Mouse (Mus musculus) limb, embryonic 12.5 days (tissue): Measurements from ENCODE around the gene Ccr10. TPM values are rescaled to one million over a fixed set of nuclear protein-coding genes. Genes with fewer than 3 reads are reported as not detected.
"Not testable (repeated sequence)": the region's sequence is repeated elsewhere in the genome, so short reads cannot be mapped to it uniquely, and the experiment has no call there.

ENCODE experiments used
- ATAC-seq: fragments of 200-750 bp; cut with Nextera tagmentation; 2 replicates; pipeline ENCODE4 v1.8.0; 2017; ENCODE audit warnings: low read depth, moderate TSS enrichment; ENCODE audit not compliant: insufficient number of reproducible peaks, insufficient read depth, low FRiP score, low TSS enrichment
- H3K27ac ChIP-seq: fragments of 300-500 bp; sonication (generic); 2 replicates; pipeline ENCODE4 v1.5.1; 2016; ENCODE audit warnings: mild to moderate bottlenecking, moderate library complexity
- H3K27me3 ChIP-seq: fragments of 300-500 bp; sonication (generic); 2 replicates; pipeline ENCODE4 v1.6.1; 2016; ENCODE audit warnings: mild to moderate bottlenecking, moderate library complexity
- H3K36me3 ChIP-seq: fragments of 300-500 bp; sonication (generic); 2 replicates; pipeline ENCODE4 v1.6.1; 2016; ENCODE audit warnings: mild to moderate bottlenecking, moderate library complexity
- H3K4me1 ChIP-seq: fragments of 300-500 bp; sonication (generic); replicated peaks from 2 replicates; pipeline ENCODE4 v1.6.1; 2016
- H3K4me2 ChIP-seq: fragments of 300-500 bp; sonication (generic); 2 replicates; pipeline ENCODE4 v1.6.1; 2016; ENCODE audit warnings: mild to moderate bottlenecking, moderate library complexity
- H3K4me3 ChIP-seq: fragments of 300-500 bp; sonication (generic); replicated peaks from 2 replicates; pipeline ENCODE4 v1.5.1; 2016; ENCODE audit warnings: mild to moderate bottlenecking
- H3K9ac ChIP-seq: fragments of 300-500 bp; sonication (generic); replicated peaks from 2 replicates; pipeline ENCODE4 v1.6.1; 2016; ENCODE audit warnings: mild to moderate bottlenecking, moderate library complexity
- H3K9me3 ChIP-seq: fragments of 300-500 bp; sonication (generic); 2 replicates; pipeline ENCODE4 v1.6.1; 2016; ENCODE audit warnings: mild to moderate bottlenecking, moderate library complexity
- WGBS: fragments of 180-500 bp; shearing (Covaris S2); methylation state at CpG from one replicate; pipeline ENCODE4 v1.1.7; 2016; 5-methylcytosine and 5-hydroxymethylcytosine counted together
- polyA plus RNA-seq: library from polyadenylated mRNA; unstranded; fragments of >200 nt; fragmentation: Nextera tagmentation; extraction: Ambion mirVana; gene quantifications from 2 replicates; pipeline ENCODE4 v1.2.1, GENCODE M21; 2016

The Ccr10 gene
- polyA plus RNA-seq, 1 experiment from 2014 or later, result not detected

- H3K36me3 ChIP-seq, result peaks cover 20% of the 10 kb centered on the region; the same call in 1 of the 2 replicates
- peaks cover 70% of the 10 kb centered on the region for H3K27me3 ChIP-seq
- no peak overlapping the region for H3K27ac ChIP-seq
- no peaks in the 10 kb centered on the region for H3K9me3 ChIP-seq
- 51% methylated on average over 5 of the region's 5 CpGs for WGBS
- H3K4me3 ChIP-seq, result no peak overlapping the region
- H3K9ac ChIP-seq, result no peak overlapping the region
- ATAC-seq, result no peak
- H3K4me1 ChIP-seq, result peaks cover 18% of the 10 kb centered on the region
- H3K4me2 ChIP-seq, result no peak overlapping the region
Measured at GRCm38 (mm10) chr11:101162772-101163171, 12.5 kb downstream of the Ccr10 start.

GRCm38 (mm10) chr11:101162301-101162700 lies 12.9 kb downstream of the Ccr10 start:
- H3K27me3 ChIP-seq, result peaks cover 66% of the 10 kb centered on the region
- WGBS, result 51% methylated on average over 5 of the region's 5 CpGs
- no peak overlapping the region for H3K4me3 ChIP-seq
- no peak overlapping the region for H3K9ac ChIP-seq
- H3K4me2 ChIP-seq, result no peak overlapping the region
- H3K36me3 ChIP-seq, result peaks cover 15% of the 10 kb centered on the region; the same call in 1 of the 2 replicates
- no peak for ATAC-seq
- H3K4me1 ChIP-seq, result peaks cover 18% of the 10 kb centered on the region
- H3K27ac ChIP-seq, result no peak overlapping the region
- no peaks in the 10 kb centered on the region for H3K9me3 ChIP-seq

- Histone ChIP-seq H3K36me3 (peaks cover 14% of the 10 kb centered on the region; the same call in 1 of the 2 replicates), H3K9me3 (no peaks in the 10 kb centered on the region), H3K4me1 (peaks cover 18% of the 10 kb centered on the region), H3K27me3 (peaks cover 61% of the 10 kb centered on the region), H3K4me3 (no peak overlapping the region), H3K4me2 (no peak overlapping the region), H3K27ac (no peak overlapping the region), H3K9ac (no peak overlapping the region)
- WGBS, result 86% methylated on average over 15 of the region's 15 CpGs
- no peak for ATAC-seq
Measured at GRCm38 (mm10) chr11:101161551-101161950, 13.7 kb downstream of the Ccr10 start.

GRCm38 (mm10) chr11:101160981-101161505 lies 14.2 kb downstream of the Ccr10 start:
- not testable (repeated sequence) for H3K4me2 ChIP-seq, H3K9me3 ChIP-seq, H3K4me3 ChIP-seq, H3K27ac ChIP-seq, H3K9ac ChIP-seq, ATAC-seq
- H3K27me3 ChIP-seq, result peaks cover 61% of the 10 kb centered on the region
- peaks cover 14% of the 10 kb centered on the region; the same call in 1 of the 2 replicates for H3K36me3 ChIP-seq
- 75% methylated on average over 8 of the region's 8 CpGs for WGBS
- peaks cover 23% of the 10 kb centered on the region for H3K4me1 ChIP-seq

- Histone ChIP-seq H3K4me1 (peaks cover 31% of the 10 kb centered on the region), H3K27me3 (peaks cover 54% of the 10 kb centered on the region), H3K36me3 (peaks cover 14% of the 10 kb centered on the region; the same call in 1 of the 2 replicates)
- H3K27ac ChIP-seq, H3K9ac ChIP-seq, ATAC-seq, H3K4me3 ChIP-seq, H3K4me2 ChIP-seq, H3K9me3 ChIP-seq: not testable (repeated sequence)
- 71% methylated on average over 10 of the region's 10 CpGs for WGBS
Measured at GRCm38 (mm10) chr11:101160151-101160550, 15.1 kb downstream of the Ccr10 start.

- ATAC-seq, result peak; percentile 78
- Histone ChIP-seq H3K4me1 (peaks cover 14% of the 10 kb centered on the region), H3K27me3 (peaks cover 14% of the 10 kb centered on the region; the same call in 1 of the 2 replicates), H3K27ac (peak within 1 kb of the TSS; percentile 62; the same call in 1 of the 2 replicates), H3K9me3 (no peaks in the 10 kb centered on the region), H3K4me3 (peak within 1 kb of the TSS; percentile 44), H3K4me2 (peak within 1 kb of the TSS; percentile 73), H3K9ac (peak within 1 kb of the TSS; percentile 52), H3K36me3 (no peaks in the 10 kb centered on the region)
- 2% methylated on average over 36 of the region's 36 CpGs for WGBS
Measured at GRCm38 (mm10) chr11:101155728-101156371, 19.4 kb downstream of the Ccr10 start, which contains the start of gene Tubg2. TSS of gene Tubg2 (plus strand) at chr11:101155907.

GRCm38 (mm10) chr11:101155151-101155550 lies 20.1 kb downstream of the Ccr10 start:
- Histone ChIP-seq H3K9ac (no peak overlapping the region), H3K4me3 (peak overlapping the region; percentile 44; the same call in 1 of the 2 replicates), H3K27ac (no peak overlapping the region), H3K4me1 (peaks cover 14% of the 10 kb centered on the region), H3K9me3 (no peaks in the 10 kb centered on the region), H3K4me2 (peak overlapping the region; percentile 73; the same call in 1 of the 2 replicates), H3K27me3 (peaks cover 13% of the 10 kb centered on the region; the same call in 1 of the 2 replicates), H3K36me3 (no peaks in the 10 kb centered on the region)
- no peak for ATAC-seq
- 67% methylated on average over 6 of the region's 6 CpGs for WGBS

GRCm38 (mm10) chr11:101154648-101155047 lies 20.6 kb downstream of the Ccr10 start:
- H3K4me1 ChIP-seq, result peaks cover 16% of the 10 kb centered on the region
- H3K4me3 ChIP-seq, result no peak overlapping the region
- no peaks in the 10 kb centered on the region for H3K36me3 ChIP-seq
- peaks cover 13% of the 10 kb centered on the region; the same call in 1 of the 2 replicates for H3K27me3 ChIP-seq
- H3K9ac ChIP-seq, result no peak overlapping the region
- no peak overlapping the region for H3K27ac ChIP-seq
- ATAC-seq, result no peak
- H3K9me3 ChIP-seq, result no peaks in the 10 kb centered on the region
- no peak overlapping the region for H3K4me2 ChIP-seq

- 77% methylated on average over 1 of the region's 1 CpGs for WGBS
Measured at GRCm38 (mm10) chr11:101152825-101153224, 22.4 kb downstream of the Ccr10 start.

GRCm38 (mm10) chr11:101151063-101151462 lies 24.2 kb downstream of the Ccr10 start:
- 55% methylated on average over 2 of the region's 2 CpGs for WGBS

More at GRCm38 (mm10) chr11:101152825-101153224, 22.4 kb downstream of the Ccr10 start:
- no peak overlapping the region for H3K27ac ChIP-seq
- H3K36me3 ChIP-seq, result no peaks in the 10 kb centered on the region
- H3K9me3 ChIP-seq, result no peaks in the 10 kb centered on the region
- no peak for ATAC-seq
- H3K4me1 ChIP-seq, result peaks cover 30% of the 10 kb centered on the region
- no peak overlapping the region for H3K4me3 ChIP-seq
- no peak overlapping the region for H3K9ac ChIP-seq
- peaks cover 13% of the 10 kb centered on the region; the same call in 1 of the 2 replicates for H3K27me3 ChIP-seq
- no peak overlapping the region for H3K4me2 ChIP-seq

More at GRCm38 (mm10) chr11:101151063-101151462, 24.2 kb downstream of the Ccr10 start:
- no peak overlapping the region for H3K9ac ChIP-seq
- no peaks in the 10 kb centered on the region for H3K36me3 ChIP-seq
- H3K4me1 ChIP-seq, result peaks cover 27% of the 10 kb centered on the region
- H3K27ac ChIP-seq, result no peak overlapping the region
- no peak overlapping the region for H3K4me2 ChIP-seq
- peaks cover 6% of the 10 kb centered on the region; the same call in 1 of the 2 replicates for H3K27me3 ChIP-seq
- no peak for ATAC-seq
- H3K9me3 ChIP-seq, result no peaks in the 10 kb centered on the region
- H3K4me3 ChIP-seq, result no peak overlapping the region
